Mouse (Mus musculus) embryo, embryonic 10 days (tissue): ENCODE measurements around the gene Fry.

Experiments
- DNase-seq: peaks from one replicate; pipeline ENCODE4 v3.0.0-alpha.2; 2015; ENCODE audit warnings: low spot score

The Fry gene

GRCm38 (mm10) chr5:150173869-150174268 is 55.4 kb downstream of the Fry start:
- DNase-seq, result no peak

GRCm38 (mm10) chr5:150174950-150175349 is 56.5 kb downstream of the Fry start:
- DNase-seq, result no peak

GRCm38 (mm10) chr5:150176251-150177015 is 58.0 kb downstream of the Fry start:
- no peak for DNase-seq

- DNase-seq, result no peak
Observed at GRCm38 (mm10) chr5:150177757-150178156, 59.3 kb downstream of the Fry start.

- DNase-seq, result no peak
Observed at GRCm38 (mm10) chr5:150178194-150178801, 59.9 kb downstream of the Fry start.

GRCm38 (mm10) chr5:150180985-150181607 is 62.7 kb downstream of the Fry start:
- no peak for DNase-seq

- no peak for DNase-seq
Observed at GRCm38 (mm10) chr5:150184959-150185358, 66.5 kb downstream of the Fry start.

- DNase-seq, result no peak
Observed at GRCm38 (mm10) chr5:150186121-150186520, 67.7 kb downstream of the Fry start.

GRCm38 (mm10) chr5:150186676-150187075 is 68.2 kb downstream of the Fry start:
- DNase-seq, result no peak

GRCm38 (mm10) chr5:150188031-150188430 is 69.6 kb downstream of the Fry start:
- DNase-seq, result no peak

- DNase-seq, result no peak
Observed at GRCm38 (mm10) chr5:150190454-150191358, 72.3 kb downstream of the Fry start.

GRCm38 (mm10) chr5:150195514-150196210 is 77.2 kb downstream of the Fry start:
- peak; percentile 76 for DNase-seq

GRCm38 (mm10) chr5:150196211-150196585 is 77.8 kb downstream of the Fry start:
- DNase-seq, result peak; percentile 83

- DNase-seq, result peak; percentile 32
Observed at GRCm38 (mm10) chr5:150196881-150197311, 78.5 kb downstream of the Fry start.

- no peak for DNase-seq
Observed at GRCm38 (mm10) chr5:150206749-150207148, 88.3 kb downstream of the Fry start.

GRCm38 (mm10) chr5:150207596-150207995 is 89.2 kb downstream of the Fry start:
- no peak for DNase-seq

- DNase-seq, result no peak
Observed at GRCm38 (mm10) chr5:150208009-150208408, 89.6 kb downstream of the Fry start.

GRCm38 (mm10) chr5:150214081-150214480 is 95.6 kb downstream of the Fry start:
- no peak for DNase-seq

GRCm38 (mm10) chr5:150216066-150216465 is 97.6 kb downstream of the Fry start:
- DNase-seq, result no peak

- no peak for DNase-seq
Observed at GRCm38 (mm10) chr5:150219457-150219856, 101.0 kb downstream of the Fry start.

- peak; percentile 41 for DNase-seq
Observed at GRCm38 (mm10) chr5:150220333-150220732, 101.9 kb downstream of the Fry start.
